Mouse (Mus musculus) cortical plate, adult 2 months (tissue): ENCODE data around the gene Nlrc5. TPM values are rescaled to one million over a fixed set of nuclear protein-coding genes. Genes with fewer than 3 reads are reported as not detected.

Source experiments
- H3K27ac ChIP-seq: fragments of 200-500 bp; 2 replicates; pipeline ENCODE4 v1.5.1; 2012; ENCODE audit warnings: low read length, control low read depth, inconsistent platforms; ENCODE audit not compliant: insufficient read depth
- H3K4me1 ChIP-seq: fragments of 200-500 bp; 2 replicates; pipeline ENCODE4 v1.6.1; 2011; ENCODE audit warnings: low read length; ENCODE audit not compliant: control insufficient read depth, insufficient read depth
- H3K4me3 ChIP-seq: fragments of 200-500 bp; 2 replicates; pipeline ENCODE4 v1.5.1; 2011; ENCODE audit warnings: mild to moderate bottlenecking, low read length, control low read depth; ENCODE audit not compliant: insufficient read depth
- CTCF ChIP-seq: fragments of 200-500 bp; IDR thresholded peaks from 2 replicates; pipeline ENCODE4 v1.5.1; 2011; ENCODE audit warnings: mild to moderate bottlenecking, control low read depth, low read length; ENCODE audit not compliant: insufficient read depth; ENCODE audit errors: extremely low read depth
- POLR2A ChIP-seq: fragments of 200-500 bp; IDR thresholded peaks from 2 replicates; pipeline ENCODE4 v1.6.1; 2011; ENCODE audit warnings: mild to moderate bottlenecking, low read length, control low read depth; ENCODE audit not compliant: insufficient read depth; ENCODE audit errors: extremely low read depth
- polyA plus RNA-seq: library from polyadenylated mRNA; depleted of rRNA; stranded (reverse); fragments of >200 nt; gene quantifications from 2 replicates; pipeline ENCODE4 v1.2.3, GENCODE M21; 2012

Gene Nlrc5
- polyA plus RNA-seq, 1 experiment, result 0.94 TPM

DNA sequence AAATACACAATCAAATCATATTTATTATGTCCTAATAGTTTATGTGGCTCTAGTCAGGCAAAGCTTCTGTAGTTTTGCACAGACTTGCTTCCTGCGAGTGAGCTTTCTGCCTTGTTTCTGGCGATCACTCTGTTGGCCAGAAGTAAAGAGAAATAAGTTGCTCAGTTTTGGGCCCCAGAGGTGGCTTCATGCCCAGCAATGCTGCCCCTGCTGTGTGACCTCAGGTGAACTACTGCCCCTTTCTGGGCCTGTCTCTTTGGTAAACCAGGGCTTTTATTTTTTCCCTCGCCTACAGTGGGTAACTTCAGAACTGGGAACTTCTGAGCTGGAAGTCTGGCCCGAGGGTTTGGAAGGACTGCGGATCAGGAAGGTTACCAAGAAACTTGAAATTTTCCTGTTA lies 114.9 kb downstream of the Nlrc5 start:
- Histone ChIP-seq H3K4me1 (peaks cover 1% of the 10 kb centered on the region; the same call in 1 of the 2 replicates), H3K27ac (no peak overlapping the region; the same call in 1 of the 2 replicates), H3K4me3 (no peak overlapping the region)
- no peak for TF ChIP-seq CTCF
- TF ChIP-seq POLR2A, result no peak

DNA sequence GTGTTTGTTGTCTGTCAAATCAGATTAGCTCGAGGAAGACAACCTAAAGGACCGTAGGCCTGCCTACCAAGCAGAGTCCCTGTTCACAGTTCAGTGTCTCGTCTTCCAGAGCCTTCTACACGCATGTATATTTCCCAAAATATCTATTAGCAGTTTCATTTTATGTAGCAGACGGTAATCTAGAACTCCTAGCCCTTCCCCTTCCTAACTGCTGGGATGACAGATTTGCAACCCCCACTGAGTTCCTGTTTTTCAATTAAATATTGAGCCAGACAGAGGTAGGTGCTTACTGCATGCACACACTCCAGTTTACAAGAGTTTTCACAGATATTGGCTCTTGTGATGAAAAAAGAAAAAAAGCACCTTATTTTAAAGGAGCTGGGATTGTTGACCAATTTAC lies 115.3 kb downstream of the Nlrc5 start:
- peaks cover 1% of the 10 kb centered on the region; the same call in 1 of the 2 replicates for H3K4me1 ChIP-seq
- no peak overlapping the region for H3K4me3 ChIP-seq
- no peak overlapping the region for H3K27ac ChIP-seq
- TF ChIP-seq CTCF, result no peak
- no peak for TF ChIP-seq POLR2A

DNA sequence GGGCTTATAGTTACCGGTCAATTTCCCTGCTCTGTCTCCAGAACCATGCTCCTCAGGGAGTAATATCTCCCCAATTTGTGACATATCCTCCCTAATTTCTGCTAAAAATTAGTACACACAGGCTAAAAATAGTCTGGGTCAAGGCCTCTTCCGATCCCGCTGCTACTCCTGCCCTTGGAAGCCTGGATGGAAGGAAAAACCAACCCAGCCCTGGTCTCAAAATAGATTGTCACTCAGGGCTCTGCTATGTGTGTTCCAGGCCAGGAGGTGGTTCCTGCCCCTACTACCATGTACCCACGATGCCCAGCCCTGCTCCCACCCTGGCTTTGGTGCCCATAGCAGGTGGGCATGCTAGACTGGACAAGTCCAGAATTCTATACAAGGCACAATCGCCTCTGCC lies 115.8 kb downstream of the Nlrc5 start:
- Histone ChIP-seq H3K27ac (no peak overlapping the region), H3K4me3 (no peak overlapping the region), H3K4me1 (peaks cover 1% of the 10 kb centered on the region; the same call in 1 of the 2 replicates)
- TF ChIP-seq POLR2A (no peak), CTCF (no peak)

DNA sequence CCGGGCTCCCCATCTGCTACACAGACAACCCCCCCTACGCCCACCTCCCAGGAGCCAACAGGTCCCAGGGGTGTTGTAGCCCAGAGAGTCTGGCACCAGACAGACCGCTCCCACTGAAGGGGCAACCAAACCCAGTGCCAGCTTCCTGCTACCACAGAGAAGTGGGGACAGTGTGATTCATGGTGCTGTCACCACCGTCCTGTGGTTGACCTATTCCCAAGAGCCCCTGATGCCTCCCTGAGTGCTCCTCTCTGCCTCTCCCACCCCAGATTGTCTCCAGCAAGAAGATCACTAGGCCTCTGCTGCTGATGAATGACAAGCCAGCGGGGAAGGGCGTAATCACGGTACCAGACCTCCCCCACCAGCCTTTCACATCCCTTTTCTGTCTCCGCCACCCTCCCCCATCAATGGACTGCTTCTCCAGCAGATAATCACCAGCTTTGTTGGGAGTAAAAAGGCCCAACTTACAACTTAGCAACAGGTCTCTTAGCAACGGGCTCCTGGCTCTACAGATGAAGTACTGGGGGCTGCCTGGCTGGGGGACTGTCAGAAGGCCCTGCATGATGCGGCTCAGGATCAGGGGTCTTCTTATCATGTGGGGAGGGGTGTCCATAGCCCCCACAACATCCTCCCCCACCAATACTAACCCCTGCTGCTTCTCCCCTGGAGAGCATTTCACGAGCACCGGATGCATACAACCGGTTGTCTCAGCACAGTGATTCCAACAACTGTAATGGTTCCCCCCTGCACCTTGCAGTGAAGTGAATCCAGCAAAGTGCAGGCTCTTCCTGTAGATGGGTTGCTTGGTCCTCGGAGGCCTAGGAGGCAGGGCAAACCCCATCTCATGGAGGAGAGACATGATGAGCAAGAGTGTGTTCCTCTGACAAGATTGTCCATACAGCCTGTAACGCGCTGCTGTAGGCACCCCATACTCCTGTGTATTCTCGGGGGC lies 117.6 kb downstream of the Nlrc5 start:
- H3K4me1 ChIP-seq, result peaks cover 1% of the 10 kb centered on the region; the same call in 1 of the 2 replicates
- H3K27ac ChIP-seq, result no peak overlapping the region
- no peak for TF ChIP-seq CTCF
- no peak for TF ChIP-seq POLR2A
- no peak overlapping the region for H3K4me3 ChIP-seq

DNA sequence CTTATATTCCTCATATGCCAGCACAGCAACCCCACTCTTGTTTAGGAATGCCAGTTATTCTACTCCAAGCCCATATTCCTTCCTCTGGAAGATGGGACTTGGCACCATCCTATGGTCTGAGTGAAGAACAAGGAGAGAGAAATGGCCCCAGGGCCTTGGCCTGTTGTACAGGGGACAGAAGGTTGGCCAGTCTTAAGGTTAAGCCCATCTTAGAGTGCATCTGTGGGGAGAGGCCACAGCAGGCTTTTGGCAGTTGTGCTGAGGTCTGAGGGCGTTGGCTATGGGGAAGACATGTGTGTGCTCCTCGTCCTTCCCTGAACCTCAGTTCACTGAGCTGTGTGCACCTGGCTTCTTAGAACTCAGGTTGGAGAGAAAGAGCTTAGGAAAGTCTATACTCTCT lies 118.5 kb downstream of the Nlrc5 start:
- H3K4me1 ChIP-seq, result peaks cover 1% of the 10 kb centered on the region; the same call in 1 of the 2 replicates
- no peak overlapping the region for H3K4me3 ChIP-seq
- H3K27ac ChIP-seq, result no peak overlapping the region
- TF ChIP-seq CTCF (no peak), POLR2A (no peak)

DNA sequence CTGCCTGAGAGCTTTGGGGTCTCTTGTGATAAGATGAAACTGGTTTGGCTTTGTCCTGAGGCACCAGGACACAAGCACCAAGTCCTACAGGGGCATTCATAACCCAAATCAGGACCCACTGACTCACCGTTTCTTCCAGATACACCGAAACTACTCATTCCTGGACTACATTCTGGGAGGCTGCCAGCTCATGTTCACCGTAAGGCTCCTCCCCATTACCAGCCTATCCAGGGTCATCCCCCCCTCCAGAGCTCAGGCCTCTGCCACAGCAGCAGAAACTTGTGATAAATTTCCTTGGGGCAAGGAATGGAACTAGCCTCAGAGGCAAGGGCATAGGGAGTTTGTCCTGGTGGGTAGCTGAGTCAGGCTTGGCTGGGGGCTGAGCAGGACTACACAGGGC lies 123.1 kb downstream of the Nlrc5 start:
- TF ChIP-seq POLR2A (no peak), CTCF (no peak)
- 0 out of 2 replicates have a peak, but pooled peaks cover 3% of the 10 kb centered on the region for H3K4me1 ChIP-seq
- no peak overlapping the region for H3K27ac ChIP-seq
- no peak overlapping the region for H3K4me3 ChIP-seq

DNA sequence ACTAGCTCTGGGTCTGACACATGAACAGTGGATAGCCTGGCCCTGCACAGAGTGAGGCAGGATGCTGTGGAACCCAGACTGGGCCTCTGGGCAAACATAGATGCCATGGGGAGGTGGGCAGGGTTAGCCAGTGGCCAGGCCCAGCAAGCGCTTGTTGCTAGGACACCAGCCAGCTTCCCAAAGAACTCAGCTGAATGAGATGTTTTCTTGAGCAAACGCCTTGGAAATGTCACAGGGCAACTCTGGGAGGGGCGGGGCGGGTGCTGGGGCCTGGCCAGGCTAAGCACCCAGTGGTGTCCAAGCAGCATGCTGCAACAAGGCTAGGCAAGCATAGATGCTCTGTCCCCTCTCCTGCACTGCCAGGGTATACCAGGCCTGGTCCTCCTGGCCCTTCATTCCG lies 127.1 kb downstream of the Nlrc5 start:
- no peak overlapping the region for H3K4me3 ChIP-seq
- TF ChIP-seq POLR2A (no peak), CTCF (no peak)
- H3K27ac ChIP-seq, result no peak overlapping the region
- H3K4me1 ChIP-seq, result 0 out of 2 replicates have a peak, but pooled peaks cover 3% of the 10 kb centered on the region

DNA sequence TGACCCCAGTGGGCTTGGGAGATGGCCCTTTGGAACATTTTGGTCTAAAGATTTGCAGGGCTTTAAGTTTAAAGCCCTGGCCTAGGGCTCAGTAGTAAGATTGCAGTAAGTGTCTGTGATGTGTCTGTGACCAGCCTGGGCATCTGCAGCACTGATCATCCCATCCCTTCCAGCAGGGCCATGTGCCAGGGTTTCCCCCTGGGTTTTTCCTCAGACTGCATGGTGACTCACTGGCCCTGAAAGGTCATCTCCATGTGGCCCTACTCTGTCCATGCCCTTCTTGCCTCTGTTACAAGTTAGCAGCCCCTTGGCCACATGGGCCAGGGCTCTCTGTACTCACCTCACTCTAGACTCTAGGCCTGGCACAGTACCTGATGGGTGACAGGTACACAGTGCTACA lies 130.3 kb downstream of the Nlrc5 start:
- H3K27ac ChIP-seq, result no peak overlapping the region
- TF ChIP-seq POLR2A, result no peak
- no peak for TF ChIP-seq CTCF
- H3K4me1 ChIP-seq, result peaks cover 3% of the 10 kb centered on the region; the same call in 1 of the 2 replicates
- H3K4me3 ChIP-seq, result no peak overlapping the region

DNA sequence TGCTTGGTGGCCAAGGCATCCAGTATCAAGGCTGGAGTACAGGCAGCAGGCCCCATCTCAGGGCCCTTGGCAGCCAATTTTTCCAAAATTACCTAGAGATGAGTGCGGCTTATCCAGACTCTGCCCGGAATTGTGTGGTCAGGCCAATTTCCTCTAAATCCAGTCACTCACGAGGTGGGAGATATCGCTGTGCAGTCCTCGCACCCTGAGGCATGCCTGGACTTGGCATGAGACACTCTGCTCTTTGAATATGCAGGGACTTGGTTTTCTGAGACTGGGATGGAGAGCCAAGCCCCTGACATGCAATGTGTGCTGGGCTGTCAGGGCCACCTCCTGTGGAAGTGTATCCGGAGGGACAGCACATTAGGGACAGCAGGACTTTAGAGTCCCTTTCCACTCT lies 131.9 kb downstream of the Nlrc5 start:
- Histone ChIP-seq H3K27ac (no peak overlapping the region), H3K4me1 (peaks cover 3% of the 10 kb centered on the region; the same call in 1 of the 2 replicates), H3K4me3 (no peak overlapping the region)
- no peak for TF ChIP-seq POLR2A
